29 mouse cellular contexts compared by ENCODE assay signal in genomic region chr11:98569461-98569860, GRCm38 (mm10). TPM values are rescaled to one million over a fixed set of nuclear protein-coding genes. Genes with fewer than 3 reads are reported as not detected.
"Had no signal": no experiment of that assay in that cellular context is flagged by ENCODE, and none has a peak within 500 bp of the region (broad histone marks: within the 10 kb centered on the region; RNA-seq: fewer than 3 reads in every experiment).

No protein-coding gene starts in this region.

- H3K9me3 ChIP-seq: lung, embryonic 15.5 days; neural tube, embryonic 13.5 days; neural tube, embryonic 15.5 days had no signal

- ATAC-seq: liver, postnatal 0 days; lung, postnatal 0 days; midbrain, embryonic 16.5 days had no signal

- H3K27ac ChIP-seq: lung, embryonic 15.5 days; macrophage; neural tube, embryonic 13.5 days; neural tube, embryonic 15.5 days had no signal

- H3K4me2 ChIP-seq: lung, embryonic 15.5 days; midbrain, embryonic 11.5 days; neural tube, embryonic 13.5 days; neural tube, embryonic 15.5 days had no signal

- H3K9ac ChIP-seq: liver, postnatal 0 days; lung, embryonic 15.5 days; neural tube, embryonic 13.5 days; neural tube, embryonic 15.5 days had no signal

- H3K4me3 ChIP-seq: lung, embryonic 15.5 days; megakaryocyte, embryonic 14.5 days; myocyte; neural tube, embryonic 13.5 days; neural tube, embryonic 15.5 days had no signal

- H3K4me1 ChIP-seq: lung, embryonic 15.5 days; neural tube, embryonic 13.5 days; neural tube, embryonic 15.5 days had no signal

- DNase-seq: liver, postnatal 0 days; lung, adult 2 months; lung, postnatal 14 days; lung, postnatal 36 days; midbrain, embryonic 14.5 days; retina, postnatal 1 day; right cerebral cortex, adult 18-20 months; right cerebral cortex, postnatal 25 days; right cerebral cortex, postnatal 4 days; spleen, adult 18-20 months; thymus, adult 18-20 months; thymus, postnatal 25 days; thymus, postnatal 4 days had no signal

- H3K27me3 ChIP-seq: lung, embryonic 15.5 days; neural tube, embryonic 13.5 days; neural tube, embryonic 15.5 days had no signal

- H3K36me3 ChIP-seq: lung, embryonic 15.5 days; neural tube, embryonic 13.5 days; neural tube, embryonic 15.5 days had no signal

RNA-seq across cellular contexts. Expression of gene Zpbp2, which starts 18.6 kb away (rescaled TPM):
- polyA plus RNA-seq: macrophage; midbrain, embryonic 14.5 days; myocyte; neural tube, embryonic 13.5 days; neural tube, embryonic 15.5 days; small intestine, adult 2 months; stomach, embryonic 14.5 days had no signal

RNA-seq across cellular contexts. Expression of gene Ikzf3, which starts 23.6 kb away (rescaled TPM):
- polyA plus RNA-seq: midbrain, embryonic 14.5 days; midbrain, embryonic 16.5 days; myocyte; neural tube, embryonic 11.5 days had no signal

RNA-seq across cellular contexts. Expression of gene Lrrc3c, which starts 28.6 kb away (rescaled TPM):
- total RNA-seq: megakaryocyte progenitor cell, adult 5-6 weeks had no signal
- polyA plus RNA-seq: liver, postnatal 0 days; lung, adult 2 months; lung, embryonic 15.5 days; lung, postnatal 0 days; macrophage; midbrain, embryonic 11.5 days; midbrain, embryonic 14.5 days; midbrain, embryonic 16.5 days; myocyte; neural tube, embryonic 11.5 days; neural tube, embryonic 13.5 days; neural tube, embryonic 15.5 days; small intestine, adult 2 months; stomach, embryonic 14.5 days; stomach, embryonic 16.5 days; thymus, postnatal 0 days; urinary bladder, adult 2 months had no signal

RNA-seq across cellular contexts. Expression of gene Gm12355, which starts 56.0 kb away (rescaled TPM):
- polyA plus RNA-seq: lung, adult 2 months; macrophage; small intestine, adult 2 months had no signal
